Mouse (Mus musculus) neural tube, embryonic 13.5 days (tissue): Measurements from ENCODE around the gene Gm49388. TPM values are rescaled to one million over a fixed set of nuclear protein-coding genes. Genes with fewer than 3 reads are reported as not detected.
A peak's percentile ranks its signal among the peaks of the same experiment; 100 is the strongest.

Source experiments
- ATAC-seq: fragments of 200-750 bp; cut with Nextera tagmentation; 2 replicates; pipeline ENCODE4 v1.8.0; 2017; ENCODE audit warnings: low read depth, mild to moderate bottlenecking, moderate TSS enrichment, moderate library complexity
- H3K27ac ChIP-seq: fragments of 300-500 bp; sonication (generic); replicated peaks from 2 replicates; pipeline ENCODE4 v1.5.1; 2015; ENCODE audit warnings: moderate library complexity, mild to moderate bottlenecking, inconsistent platforms
- H3K27me3 ChIP-seq: fragments of 300-500 bp; sonication (generic); 2 replicates; pipeline ENCODE4 v1.6.1; 2015; ENCODE audit warnings: mild to moderate bottlenecking, inconsistent platforms
- H3K36me3 ChIP-seq: fragments of 300-500 bp; sonication (generic); 2 replicates; pipeline ENCODE4 v1.6.1; 2015; ENCODE audit warnings: mild to moderate bottlenecking, inconsistent platforms
- H3K4me1 ChIP-seq: fragments of 300-500 bp; sonication (generic); replicated peaks from 2 replicates; pipeline ENCODE4 v1.6.1; 2015; ENCODE audit warnings: inconsistent platforms
- H3K4me2 ChIP-seq: fragments of 300-500 bp; sonication (generic); 2 replicates; pipeline ENCODE4 v1.6.1; 2015; ENCODE audit warnings: inconsistent platforms, mild to moderate bottlenecking, moderate library complexity
- H3K4me3 ChIP-seq: fragments of 300-500 bp; sonication (generic); 2 replicates; pipeline ENCODE4 v1.5.1; 2015; ENCODE audit warnings: mild to moderate bottlenecking, inconsistent platforms
- H3K9ac ChIP-seq: fragments of 300-500 bp; sonication (generic); 2 replicates; pipeline ENCODE4 v1.6.1; 2015; ENCODE audit warnings: moderate library complexity, mild to moderate bottlenecking, inconsistent platforms
- H3K9me3 ChIP-seq: fragments of 300-500 bp; sonication (generic); 2 replicates; pipeline ENCODE4 v1.6.1; 2016; ENCODE audit warnings: inconsistent platforms
- WGBS: fragments of 180-500 bp; shearing (Covaris S2); methylation state at CpG from one replicate; pipeline ENCODE4 v1.1.7; 2015; 5-methylcytosine and 5-hydroxymethylcytosine counted together
- polyA plus RNA-seq: library from polyadenylated mRNA; unstranded; fragments of >200 nt; fragmentation: Nextera tagmentation; extraction: Ambion mirVana; gene quantifications from 2 replicates; pipeline ENCODE4 v1.2.1, GENCODE M21; 2015

Gene Gm49388
- polyA plus RNA-seq, 1 experiment from 2014 or later, result not detected

- Histone ChIP-seq H3K27me3 (no peaks in the 10 kb centered on the region), H3K9ac (no peak overlapping the region), H3K27ac (no peak overlapping the region), H3K4me3 (no peak overlapping the region), H3K4me1 (peaks cover 9% of the 10 kb centered on the region), H3K36me3 (peaks cover 91% of the 10 kb centered on the region), H3K9me3 (no peaks in the 10 kb centered on the region), H3K4me2 (no peak overlapping the region)
- 94% methylated on average over 23 of the region's 23 CpGs for WGBS
- ATAC-seq, result no peak
Measured at GRCm38 (mm10) chr7:127797076-127797845, 11.9 kb downstream of the Gm49388 start.

- no peak overlapping the region for H3K9ac ChIP-seq
- peaks cover 86% of the 10 kb centered on the region for H3K36me3 ChIP-seq
Measured at GRCm38 (mm10) chr7:127798591-127798990, 13.2 kb downstream of the Gm49388 start.

GRCm38 (mm10) chr7:127799211-127799610, 13.8 kb downstream of the Gm49388 start:
- no peaks in the 10 kb centered on the region for H3K9me3 ChIP-seq
- H3K9ac ChIP-seq, result no peak overlapping the region
- peaks cover 9% of the 10 kb centered on the region for H3K4me1 ChIP-seq
- WGBS, result 90% methylated on average over 13 of the region's 13 CpGs
- H3K4me3 ChIP-seq, result no peak overlapping the region
- H3K27me3 ChIP-seq, result no peaks in the 10 kb centered on the region
- no peak overlapping the region for H3K4me2 ChIP-seq
- peaks cover 79% of the 10 kb centered on the region for H3K36me3 ChIP-seq
- no peak overlapping the region for H3K27ac ChIP-seq
- ATAC-seq, result no peak

More at GRCm38 (mm10) chr7:127798591-127798990, 13.2 kb downstream of the Gm49388 start:
- WGBS, result 87% methylated on average over 4 of the region's 4 CpGs
- Histone ChIP-seq H3K4me2 (no peak overlapping the region), H3K9me3 (no peaks in the 10 kb centered on the region), H3K4me1 (peaks cover 9% of the 10 kb centered on the region), H3K4me3 (no peak overlapping the region), H3K27ac (no peak overlapping the region), H3K27me3 (no peaks in the 10 kb centered on the region)
- no peak for ATAC-seq

GRCm38 (mm10) chr7:127799738-127800137, 14.3 kb downstream of the Gm49388 start:
- peaks cover 9% of the 10 kb centered on the region for H3K4me1 ChIP-seq
- H3K27ac ChIP-seq, result no peak overlapping the region
- H3K36me3 ChIP-seq, result peaks cover 78% of the 10 kb centered on the region
- H3K9me3 ChIP-seq, result no peaks in the 10 kb centered on the region
- ATAC-seq, result no peak
- H3K27me3 ChIP-seq, result no peaks in the 10 kb centered on the region
- no peak overlapping the region for H3K4me2 ChIP-seq
- 100% methylated on average over 1 of the region's 1 CpGs for WGBS
- no peak overlapping the region for H3K4me3 ChIP-seq
- H3K9ac ChIP-seq, result no peak overlapping the region

- peak within 1 kb of the TSS; percentile 38 for H3K27ac ChIP-seq
- peak; percentile 74 for ATAC-seq
- 32% methylated on average over 6 of the region's 6 CpGs for WGBS
- peaks cover 77% of the 10 kb centered on the region for H3K36me3 ChIP-seq
- no peaks in the 10 kb centered on the region for H3K27me3 ChIP-seq
- H3K9me3 ChIP-seq, result no peaks in the 10 kb centered on the region
- H3K4me3 ChIP-seq, result peak within 1 kb of the TSS; percentile 10; the same call in 1 of the 2 replicates
- peaks cover 9% of the 10 kb centered on the region for H3K4me1 ChIP-seq
- peak within 1 kb of the TSS; percentile 41 for H3K4me2 ChIP-seq
- H3K9ac ChIP-seq, result peak within 1 kb of the TSS; percentile 58; the same call in 1 of the 2 replicates
Measured at GRCm38 (mm10) chr7:127800435-127801009, 15.1 kb downstream of the Gm49388 start, which contains the start of gene Hsd3b7. Gene Hsd3b7 (plus strand): TSS chr7:127800604.

- ATAC-seq, result 0 out of 2 replicates have a peak, but pooled peaks have one; percentile 8
- Histone ChIP-seq H3K4me1 (peaks cover 9% of the 10 kb centered on the region), H3K36me3 (peaks cover 75% of the 10 kb centered on the region), H3K27me3 (no peaks in the 10 kb centered on the region), H3K4me2 (peak overlapping the region; percentile 41), H3K27ac (peak overlapping the region; percentile 38), H3K9ac (peak overlapping the region; percentile 58; the same call in 1 of the 2 replicates), H3K4me3 (peak overlapping the region; percentile 10; the same call in 1 of the 2 replicates), H3K9me3 (no peaks in the 10 kb centered on the region)
- WGBS, result 94% methylated on average over 8 of the region's 8 CpGs
Measured at GRCm38 (mm10) chr7:127801010-127801621, 15.7 kb downstream of the Gm49388 start.

- ATAC-seq, result no peak
- H3K4me1 ChIP-seq, result peaks cover 9% of the 10 kb centered on the region
- peaks cover 63% of the 10 kb centered on the region for H3K36me3 ChIP-seq
- H3K9ac ChIP-seq, result no peak overlapping the region
- no peak overlapping the region for H3K4me2 ChIP-seq
- H3K4me3 ChIP-seq, result no peak overlapping the region
- 93% methylated on average over 17 of the region's 17 CpGs for WGBS
- no peaks in the 10 kb centered on the region for H3K9me3 ChIP-seq
- H3K27me3 ChIP-seq, result no peaks in the 10 kb centered on the region
- H3K27ac ChIP-seq, result no peak overlapping the region
Measured at GRCm38 (mm10) chr7:127802313-127802712, 16.9 kb downstream of the Gm49388 start.

- Histone ChIP-seq H3K4me1 (no peaks in the 10 kb centered on the region), H3K4me2 (no peak overlapping the region), H3K4me3 (no peak overlapping the region), H3K27ac (no peak overlapping the region), H3K9ac (no peak overlapping the region), H3K36me3 (peaks cover 76% of the 10 kb centered on the region), H3K9me3 (no peaks in the 10 kb centered on the region), H3K27me3 (no peaks in the 10 kb centered on the region)
- ATAC-seq, result no peak
- 67% methylated on average over 5 of the region's 5 CpGs for WGBS
Measured at GRCm38 (mm10) chr7:127808821-127809220, 23.4 kb downstream of the Gm49388 start.

GRCm38 (mm10) chr7:127809846-127810245, 24.4 kb downstream of the Gm49388 start:
- 87% methylated on average over 1 of the region's 1 CpGs for WGBS
- H3K9me3 ChIP-seq, result no peaks in the 10 kb centered on the region
- H3K4me1 ChIP-seq, result no peaks in the 10 kb centered on the region
- no peaks in the 10 kb centered on the region for H3K27me3 ChIP-seq
- H3K9ac ChIP-seq, result no peak overlapping the region
- no peak overlapping the region for H3K4me3 ChIP-seq
- H3K27ac ChIP-seq, result no peak overlapping the region
- H3K4me2 ChIP-seq, result no peak overlapping the region
- H3K36me3 ChIP-seq, result peaks cover 82% of the 10 kb centered on the region
- ATAC-seq, result no peak

GRCm38 (mm10) chr7:127810650-127811049, 25.2 kb downstream of the Gm49388 start:
- WGBS, result 88% methylated on average over 10 of the region's 10 CpGs

GRCm38 (mm10) chr7:127811240-127811639, 25.8 kb downstream of the Gm49388 start:
- Histone ChIP-seq H3K27ac (no peak overlapping the region), H3K9me3 (no peaks in the 10 kb centered on the region), H3K4me1 (no peaks in the 10 kb centered on the region), H3K9ac (no peak overlapping the region), H3K4me3 (no peak overlapping the region), H3K27me3 (no peaks in the 10 kb centered on the region), H3K4me2 (no peak overlapping the region), H3K36me3 (peaks cover 79% of the 10 kb centered on the region)
- ATAC-seq, result no peak
- 90% methylated on average over 4 of the region's 4 CpGs for WGBS

More at GRCm38 (mm10) chr7:127810650-127811049, 25.2 kb downstream of the Gm49388 start:
- no peak overlapping the region for H3K4me3 ChIP-seq
- peaks cover 81% of the 10 kb centered on the region for H3K36me3 ChIP-seq
- ATAC-seq, result no peak
- H3K9ac ChIP-seq, result no peak overlapping the region
- H3K27me3 ChIP-seq, result no peaks in the 10 kb centered on the region
- H3K9me3 ChIP-seq, result no peaks in the 10 kb centered on the region
- no peak overlapping the region for H3K4me2 ChIP-seq
- no peaks in the 10 kb centered on the region for H3K4me1 ChIP-seq
- H3K27ac ChIP-seq, result no peak overlapping the region

GRCm38 (mm10) chr7:127812292-127812691, 26.9 kb downstream of the Gm49388 start:
- Histone ChIP-seq H3K9ac (no peak overlapping the region), H3K36me3 (peaks cover 79% of the 10 kb centered on the region), H3K27me3 (no peaks in the 10 kb centered on the region), H3K4me1 (no peaks in the 10 kb centered on the region), H3K9me3 (no peaks in the 10 kb centered on the region), H3K4me3 (no peak overlapping the region), H3K4me2 (no peak overlapping the region), H3K27ac (no peak overlapping the region)
- WGBS, result 91% methylated on average over 3 of the region's 3 CpGs
- ATAC-seq, result no peak
